Mouse (Mus musculus) liver, adult (tissue): Measurements from ENCODE around the gene Lasp1.
A peak's percentile ranks its signal among the peaks of the same experiment; 100 is the strongest.

Source experiments
- GATA4 ChIP-seq: IDR thresholded peaks from 2 replicates; pipeline ENCODE4 v1.6.1; 2014; ENCODE audit warnings: mild to moderate bottlenecking, low read length; ENCODE audit not compliant: insufficient replicate concordance

Lasp1 gene

GRCm38 (mm10) chr11:97851601-97852000, 52.8 kb downstream of the Lasp1 start:
- TF ChIP-seq GATA4: no peak

- no peak for TF ChIP-seq GATA4
Measured at GRCm38 (mm10) chr11:97855473-97855872, 56.7 kb downstream of the Lasp1 start.

DNA sequence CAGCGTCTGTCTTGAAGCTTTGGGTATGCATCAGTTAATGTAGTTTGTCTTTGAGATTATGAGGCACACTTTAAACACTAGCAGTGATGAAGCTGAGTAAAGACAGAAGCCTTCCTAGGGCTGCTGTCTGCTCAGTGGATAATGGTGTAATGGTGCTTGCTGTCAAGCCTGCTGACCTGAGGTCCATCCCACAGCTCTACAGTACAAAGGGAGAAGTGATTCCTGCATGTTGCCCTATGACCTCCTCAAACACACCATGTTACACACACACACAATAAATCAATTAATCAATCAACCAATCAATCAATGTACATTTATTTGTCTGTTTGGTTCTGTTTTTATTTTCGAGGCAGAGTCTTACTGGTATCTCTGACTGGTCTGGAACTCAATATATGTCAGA, 63.3 kb downstream of the Lasp1 start:
- TF ChIP-seq GATA4: no peak

- no peak for TF ChIP-seq GATA4
Measured at GRCm38 (mm10) chr11:97865421-97865820, 66.6 kb downstream of the Lasp1 start.

- TF ChIP-seq GATA4: no peak
Measured at GRCm38 (mm10) chr11:97866091-97866888, 67.5 kb downstream of the Lasp1 start.

DNA sequence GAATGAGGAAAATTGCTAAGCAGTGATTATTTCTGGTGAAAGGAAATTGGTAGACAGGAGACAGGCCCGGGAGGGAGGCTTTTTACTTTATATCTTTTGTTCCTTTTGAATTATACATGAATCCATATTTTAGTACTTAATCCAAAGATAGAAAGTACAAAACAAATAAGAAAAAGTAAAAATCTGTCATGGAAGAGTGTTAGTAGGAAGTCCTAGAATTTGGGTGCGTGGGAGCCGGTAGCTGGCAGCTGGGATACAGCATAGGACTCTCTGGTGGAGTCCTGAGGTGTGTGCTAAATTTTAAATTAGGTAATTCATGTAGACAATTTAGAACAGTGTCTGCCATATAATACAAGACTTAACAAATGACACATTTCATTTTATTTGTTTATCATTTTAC, 68.8 kb downstream of the Lasp1 start:
- no peak for TF ChIP-seq GATA4

DNA sequence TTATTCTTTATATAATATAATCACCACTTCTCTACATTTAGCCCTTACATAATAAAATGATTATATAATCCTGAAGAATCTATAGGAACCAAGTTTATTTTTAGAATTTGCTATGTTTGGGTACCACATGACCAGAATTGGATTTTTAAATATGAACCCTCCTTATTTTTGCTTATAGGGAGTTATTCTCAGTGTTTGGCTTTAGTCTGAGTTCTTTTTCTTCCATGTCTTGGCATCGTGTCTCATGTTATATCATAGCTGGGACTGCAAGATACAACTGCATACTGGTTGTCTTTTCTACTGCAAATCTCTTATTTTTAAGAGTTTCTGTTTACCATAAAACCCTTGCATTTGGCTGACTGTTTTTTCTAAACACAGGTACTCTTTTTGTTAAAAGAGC, 75.6 kb downstream of the Lasp1 start:
- no peak for TF ChIP-seq GATA4

DNA sequence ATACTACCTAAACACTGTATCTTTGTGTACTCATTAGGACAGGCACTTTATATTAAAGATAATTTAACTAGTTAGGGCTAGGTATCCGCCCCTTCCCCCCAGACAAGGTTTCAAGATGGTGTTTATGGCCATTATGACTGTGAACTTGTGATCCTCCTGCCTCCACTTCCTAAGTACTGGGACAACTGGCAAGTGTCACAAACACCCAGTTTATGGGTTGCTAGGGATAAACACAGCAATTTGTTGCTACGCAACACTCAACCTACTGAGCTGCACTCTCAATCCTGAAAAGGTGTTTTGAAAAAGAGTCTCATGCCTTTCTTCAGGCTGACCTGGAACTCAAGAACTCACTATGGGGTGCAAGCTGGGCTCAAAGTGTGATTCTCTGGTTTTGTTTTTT, 78.5 kb downstream of the Lasp1 start:
- TF ChIP-seq GATA4: no peak

DNA sequence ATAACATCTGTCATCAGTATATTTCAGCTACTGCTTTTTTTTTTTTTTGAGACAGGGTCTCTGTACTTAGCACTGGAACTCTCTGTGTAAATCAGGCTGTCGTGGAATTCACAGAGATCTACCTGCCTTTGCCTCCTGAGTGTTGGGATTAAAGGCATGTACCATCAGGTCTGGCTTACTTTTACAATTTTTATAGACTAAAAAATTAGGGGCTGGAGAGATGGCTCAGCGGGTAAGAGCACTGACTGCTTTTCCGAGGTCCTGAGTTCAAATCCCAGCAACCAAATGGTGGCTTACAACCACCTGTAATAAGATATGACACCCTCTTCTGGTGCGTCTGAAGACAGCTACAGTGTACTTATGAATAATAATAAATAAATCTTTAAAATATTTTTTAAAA, 81.6 kb downstream of the Lasp1 start:
- no peak for TF ChIP-seq GATA4

DNA sequence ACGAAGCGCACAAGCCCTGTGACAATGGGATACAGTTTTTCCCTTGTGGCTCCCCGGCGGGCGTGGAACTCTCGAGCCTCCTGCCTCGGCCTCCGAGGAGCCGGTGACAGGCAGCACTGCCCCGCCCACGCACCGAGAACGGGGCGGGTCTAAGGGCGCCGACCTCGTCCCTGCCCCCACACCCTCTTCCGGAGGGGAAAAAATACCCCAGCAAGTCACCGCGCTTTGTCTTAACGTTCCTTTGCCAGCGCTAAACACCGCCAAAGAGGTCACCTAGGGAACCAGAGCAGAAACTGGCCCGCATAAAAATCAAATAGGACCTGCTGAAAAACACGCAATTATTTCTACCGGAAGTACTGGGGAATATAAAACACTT, 84.7 kb downstream of the Lasp1 start:
- TF ChIP-seq GATA4: peak; percentile 10; the same call in 1 of the 2 replicates

DNA sequence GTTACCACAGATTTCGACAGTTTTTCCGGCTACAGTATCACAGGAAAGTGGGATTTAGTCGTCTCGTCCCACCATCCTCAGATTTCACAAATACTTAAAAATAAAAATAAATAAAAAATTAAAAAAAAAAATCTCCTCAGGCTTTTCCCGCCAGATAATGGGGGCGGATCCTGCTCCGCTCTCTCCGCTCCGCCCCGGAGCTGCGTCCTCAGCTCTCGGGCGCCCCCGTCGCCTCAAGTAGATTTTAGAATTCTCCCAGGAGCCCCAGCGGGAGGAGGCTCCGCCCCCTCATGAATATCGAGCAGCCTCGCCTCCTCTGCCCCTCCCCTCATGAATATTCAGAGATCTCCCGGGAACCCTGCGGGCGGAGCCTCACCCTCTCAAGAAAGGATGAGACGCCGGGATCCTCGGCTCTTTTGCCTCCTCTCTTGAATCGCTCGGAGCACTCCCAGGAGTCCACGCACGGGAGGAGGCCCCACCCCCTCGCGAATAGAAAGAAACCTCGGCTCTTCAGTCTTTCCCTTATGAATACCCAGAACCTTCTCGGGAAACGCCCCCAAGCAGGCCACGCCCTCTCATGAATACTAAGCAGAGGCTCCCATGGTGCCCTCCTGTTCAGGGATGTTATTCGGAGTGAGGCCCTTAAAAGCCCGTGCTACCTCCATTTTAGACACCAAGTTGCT, 85.3 kb downstream of the Lasp1 start, which contains the start of gene Fbxo47:
Gene Fbxo47 (minus strand): TSS at position 237 of the 683 bp plus-strand sequence.
- TF ChIP-seq GATA4: peak; percentile 23; the same call in 1 of the 2 replicates

- no peak for TF ChIP-seq GATA4
Measured at GRCm38 (mm10) chr11:97884601-97885185, 85.9 kb downstream of the Lasp1 start.

DNA sequence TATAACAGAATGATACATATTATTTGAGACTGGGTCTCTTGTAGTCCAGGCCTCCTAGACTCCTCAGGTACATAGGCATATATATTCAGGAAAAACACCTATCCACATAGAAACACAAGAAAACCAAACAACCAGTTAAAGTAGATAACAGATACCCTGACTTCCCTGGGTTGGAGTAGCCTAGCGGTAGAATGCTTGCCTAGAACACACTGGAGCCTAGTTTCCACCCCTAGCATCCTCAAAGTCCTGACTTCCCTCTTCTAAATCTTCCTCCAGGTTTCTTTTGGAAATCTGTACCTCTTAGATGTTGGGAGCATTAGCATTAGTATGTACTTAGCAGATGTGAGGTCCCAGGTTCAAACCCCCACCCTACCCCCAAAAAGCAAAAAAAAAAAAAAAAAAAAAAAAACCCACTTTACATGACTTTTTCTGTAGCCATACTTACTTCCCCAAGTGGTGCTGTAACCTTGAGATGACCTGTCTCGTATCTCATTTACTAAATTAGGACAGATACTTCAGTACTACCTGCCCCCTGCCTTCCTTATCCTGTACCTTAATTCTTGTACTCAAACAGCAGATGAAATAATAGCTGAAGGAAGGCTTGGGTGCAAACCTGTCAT, 86.6 kb downstream of the Lasp1 start:
- no peak for TF ChIP-seq GATA4
